ENCODE assay signal across 22 mouse cellular contexts in genomic region chr11:18596996-18597395, GRCm38 (mm10).
DNase-seq lines count a peak whose midpoint lies in the region; ATAC-seq and TF ChIP-seq lines count a peak whose summit lies in the region.
"Had no signal": no experiment of that assay in that cellular context is flagged by ENCODE, and none has a peak within 500 bp of the region (broad histone marks: within the 10 kb centered on the region; RNA-seq: fewer than 3 reads in every experiment).

No protein-coding gene starts in this region.

- no peak for TF ChIP-seq EP300 in lung, postnatal 0 days (IDR thresholded peaks at IDR 0.05)

- no peak for TF ChIP-seq CTCF in lung, postnatal 0 days (IDR thresholded peaks at IDR 0.05)

- H3K36me3 ChIP-seq in heart, embryonic 13.5 days = no peaks in the 10 kb centered on the region
- no peaks in the 10 kb centered on the region for H3K36me3 ChIP-seq in heart, embryonic 12.5 days
- no peaks in the 10 kb centered on the region for H3K36me3 ChIP-seq in lung, postnatal 0 days (ENCODE audit: insufficient read depth, low read length)
- H3K36me3 ChIP-seq: embryonic facial prominence, embryonic 12.5 days; hindbrain, embryonic 13.5 days; liver, embryonic 15.5 days had no signal

- DNase-seq in kidney, postnatal 10 days = peak; percentile 39
- DNase-seq in kidney, adult 9 months = no peak
- DNase-seq in adipocyte (ENCODE audit: low spot score) = peak; percentile 27
- DNase-seq in lung, postnatal 0 days (ENCODE audit: low spot score) = peak; percentile 62
- DNase-seq in frontal cortex, postnatal 36 days (ENCODE audit: low spot score in 2 of 2) = no peak
- DNase-seq in left cerebral cortex, postnatal 10 days (ENCODE audit: extremely low spot score in 1 of 2, low spot score in 2 of 2) = no peak
- DNase-seq: adrenal gland, postnatal 10 days; cerebellum, adult 9-11 months; gastrocnemius, postnatal 14 days; layer of hippocampus, postnatal 36 days; midbrain, embryonic 14.5 days; spleen, adult 18-20 months; thymus, adult 18-20 months; thymus, postnatal 4 days had no signal

- WGBS in heart, embryonic 13.5 days = 22% methylated on average over 4 of the region's 4 CpGs
- WGBS in heart, embryonic 12.5 days = 23% methylated on average over 4 of the region's 4 CpGs
- 22% methylated on average over 4 of the region's 4 CpGs for WGBS in lung, postnatal 0 days

- no peak overlapping the region for H3K9ac ChIP-seq in heart, embryonic 13.5 days
- H3K9ac ChIP-seq in heart, embryonic 12.5 days = no peak overlapping the region
- no peak overlapping the region for H3K9ac ChIP-seq in lung, postnatal 0 days (replicated peaks; ENCODE audit: low read depth)
- H3K9ac ChIP-seq: embryonic facial prominence, embryonic 12.5 days; hindbrain, embryonic 13.5 days; liver, embryonic 15.5 days had no signal

- H3K27me3 ChIP-seq in heart, embryonic 13.5 days (replicated peaks) = 0 out of 2 replicates have a peak, but pooled peaks cover 3% of the 10 kb centered on the region
- H3K27me3 ChIP-seq in heart, embryonic 12.5 days (replicated peaks) = 0 out of 2 replicates have a peak, but pooled peaks cover 4% of the 10 kb centered on the region
- no peaks in the 10 kb centered on the region for H3K27me3 ChIP-seq in lung, postnatal 0 days (replicated peaks; ENCODE audit: insufficient read depth, low read length)
- H3K27me3 ChIP-seq: embryonic facial prominence, embryonic 12.5 days; hindbrain, embryonic 13.5 days; liver, embryonic 15.5 days had no signal

- ATAC-seq in heart, embryonic 13.5 days (ENCODE audit: extremely low read depth, insufficient number of reproducible peaks, low FRiP score, low TSS enrichment) = no peak
- no peak for ATAC-seq in heart, embryonic 12.5 days (ENCODE audit: insufficient number of reproducible peaks, low FRiP score)
- ATAC-seq in lung, postnatal 0 days = peak; percentile 75
- ATAC-seq: forebrain, embryonic 14.5 days; inflammation-experienced regulatory T-cells, adult 6 months had no signal

- no peaks in the 10 kb centered on the region for H3K9me3 ChIP-seq in heart, embryonic 13.5 days
- H3K9me3 ChIP-seq in heart, embryonic 12.5 days (replicated peaks) = no peaks in the 10 kb centered on the region
- no peaks in the 10 kb centered on the region for H3K9me3 ChIP-seq in lung, postnatal 0 days (ENCODE audit: low read length)
- H3K9me3 ChIP-seq: embryonic facial prominence, embryonic 12.5 days; hindbrain, embryonic 13.5 days; liver, embryonic 15.5 days had no signal

- intact Hi-C loops in left cerebral cortex, postnatal 10 days (cut with DNase I) = no loop called here

- H3K4me1 ChIP-seq in heart, embryonic 13.5 days = peaks cover 30% of the 10 kb centered on the region
- H3K4me1 ChIP-seq in heart, embryonic 12.5 days (replicated peaks) = peaks cover 17% of the 10 kb centered on the region
- H3K4me1 ChIP-seq in lung, postnatal 0 days (ENCODE audit: insufficient read depth, low read depth, low read length) = no peaks in the 10 kb centered on the region
- H3K4me1 ChIP-seq: embryonic facial prominence, embryonic 12.5 days; hindbrain, embryonic 13.5 days; liver, embryonic 15.5 days had no signal

- H3K4me3 ChIP-seq in heart, embryonic 13.5 days = no peak overlapping the region
- H3K4me3 ChIP-seq in heart, embryonic 12.5 days = no peak overlapping the region
- no peak overlapping the region for H3K4me3 ChIP-seq in lung, postnatal 0 days (ENCODE audit: low read depth, low read length)
- H3K4me3 ChIP-seq: embryonic facial prominence, embryonic 12.5 days; hindbrain, embryonic 13.5 days; liver, embryonic 15.5 days; myocyte had no signal

- peak overlapping the region; percentile 30 for H3K27ac ChIP-seq in heart, embryonic 13.5 days (replicated peaks)
- H3K27ac ChIP-seq in heart, embryonic 12.5 days (ENCODE audit: poor library complexity, severe bottlenecking) = no peak overlapping the region
- no peak overlapping the region for H3K27ac ChIP-seq in lung, postnatal 0 days (ENCODE audit: low read length)
- H3K27ac ChIP-seq: embryonic facial prominence, embryonic 12.5 days; hindbrain, embryonic 13.5 days; liver, embryonic 15.5 days had no signal

- H3K4me2 ChIP-seq in heart, embryonic 13.5 days = no peak overlapping the region
- H3K4me2 ChIP-seq in heart, embryonic 12.5 days = no peak overlapping the region
- H3K4me2 ChIP-seq in lung, postnatal 0 days (replicated peaks; ENCODE audit: low read depth, low read length) = no peak overlapping the region
- H3K4me2 ChIP-seq: embryonic facial prominence, embryonic 12.5 days; hindbrain, embryonic 13.5 days; liver, embryonic 15.5 days had no signal

Comparison
In these comparisons a context has a peak if more than half of its experiments do, and no peak if none do; other contexts are left out.
1. DNase-seq: peak in kidney, postnatal 10 days (single experiment), adipocyte (single experiment) and lung, postnatal 0 days (single experiment); none in kidney, adult 9 months (single experiment), frontal cortex, postnatal 36 days (0 of 2) and left cerebral cortex, postnatal 10 days (0 of 2).